Mouse (Mus musculus) granulocyte monocyte progenitor cell, adult 5-6 weeks (primary cell): ENCODE results near the gene Aven. TPM values are rescaled to one million over a fixed set of nuclear protein-coding genes. Genes with fewer than 3 reads are reported as not detected.
A peak's percentile ranks its signal among the peaks of the same experiment; 100 is the strongest.

Source experiments
- ATAC-seq: replicated peaks from 2 replicates; pipeline ENCODE4 v1.8.0; 2016; ENCODE audit warnings: mild to moderate bottlenecking, moderate TSS enrichment, inconsistent platforms; ENCODE audit not compliant: poor library complexity, severe bottlenecking
- total RNA-seq, 2 experiments: library from RNA; stranded (forward) in 1 of 2; stranded (reverse) in 1 of 2; fragments of 200-712, 200-1000 nt in 1 of 2; fragments of >200 nt in 1 of 2; fragmentation: Nextera tagmentation in 1 of 2; gene quantifications; 2 replicates each; pipeline ENCODE4 v1.2.3; 2014 to 2017

Gene Aven
- total RNA-seq, 2 experiments from 2014 or later = 23.5 to 25.0 TPM

- no peak for ATAC-seq
Measured at GRCm38 (mm10) chr2:112538783-112539182, 46.0 kb downstream of the Aven start.

DNA sequence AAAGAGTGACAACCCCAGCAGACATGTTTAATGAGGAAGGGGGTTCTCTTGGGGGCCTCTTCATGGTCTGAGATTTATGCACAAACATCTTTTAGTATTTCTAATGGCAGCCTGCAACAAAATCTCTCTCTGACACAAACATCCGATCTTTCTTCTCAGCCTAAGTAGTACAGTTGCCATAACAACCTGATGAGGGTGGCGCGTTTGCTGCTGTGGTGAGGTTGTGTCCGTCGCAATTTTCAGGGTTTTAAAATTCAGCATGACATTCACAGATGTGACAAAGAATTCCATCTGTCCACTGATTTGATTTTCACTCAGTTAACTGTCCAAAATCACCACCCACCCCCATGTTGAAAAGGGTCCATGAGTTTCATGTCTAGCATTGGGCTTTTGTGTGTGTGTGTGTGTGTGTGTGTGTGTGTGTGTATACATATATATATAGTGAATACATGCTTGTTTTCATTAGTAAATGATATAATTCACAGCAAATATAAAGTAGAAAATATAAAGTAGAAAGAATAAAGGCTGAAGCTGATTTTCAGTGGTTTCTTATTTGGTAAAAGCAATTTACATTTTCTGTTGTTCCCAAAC, 49.0 kb downstream of the Aven start:
- ATAC-seq = no peak

DNA sequence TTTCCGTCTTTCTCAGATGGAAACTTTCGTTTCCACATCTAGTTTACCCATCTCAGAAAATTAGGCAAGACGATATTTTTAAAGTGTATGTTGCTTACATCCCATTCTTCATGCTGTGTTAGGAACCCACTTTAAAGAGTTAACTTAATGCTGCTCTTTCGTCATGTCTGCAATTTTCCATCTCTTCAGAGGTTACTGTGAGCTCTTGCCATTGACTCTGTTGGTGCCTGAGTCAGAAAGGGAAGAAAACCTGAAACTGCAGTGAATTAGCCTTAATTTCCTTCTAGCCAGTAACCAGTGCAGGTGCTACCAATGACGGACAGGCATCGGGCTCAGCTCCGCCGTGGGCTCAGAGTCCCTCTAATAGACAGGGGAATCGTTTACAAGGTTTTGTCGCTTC, 63.8 kb downstream of the Aven start:
- no peak for ATAC-seq

- ATAC-seq = no peak
Measured at GRCm38 (mm10) chr2:112557453-112557852, 64.7 kb downstream of the Aven start.

GRCm38 (mm10) chr2:112561549-112561948, 68.8 kb downstream of the Aven start:
- ATAC-seq = no peak

GRCm38 (mm10) chr2:112565060-112565459, 72.3 kb downstream of the Aven start:
- ATAC-seq = no peak

DNA sequence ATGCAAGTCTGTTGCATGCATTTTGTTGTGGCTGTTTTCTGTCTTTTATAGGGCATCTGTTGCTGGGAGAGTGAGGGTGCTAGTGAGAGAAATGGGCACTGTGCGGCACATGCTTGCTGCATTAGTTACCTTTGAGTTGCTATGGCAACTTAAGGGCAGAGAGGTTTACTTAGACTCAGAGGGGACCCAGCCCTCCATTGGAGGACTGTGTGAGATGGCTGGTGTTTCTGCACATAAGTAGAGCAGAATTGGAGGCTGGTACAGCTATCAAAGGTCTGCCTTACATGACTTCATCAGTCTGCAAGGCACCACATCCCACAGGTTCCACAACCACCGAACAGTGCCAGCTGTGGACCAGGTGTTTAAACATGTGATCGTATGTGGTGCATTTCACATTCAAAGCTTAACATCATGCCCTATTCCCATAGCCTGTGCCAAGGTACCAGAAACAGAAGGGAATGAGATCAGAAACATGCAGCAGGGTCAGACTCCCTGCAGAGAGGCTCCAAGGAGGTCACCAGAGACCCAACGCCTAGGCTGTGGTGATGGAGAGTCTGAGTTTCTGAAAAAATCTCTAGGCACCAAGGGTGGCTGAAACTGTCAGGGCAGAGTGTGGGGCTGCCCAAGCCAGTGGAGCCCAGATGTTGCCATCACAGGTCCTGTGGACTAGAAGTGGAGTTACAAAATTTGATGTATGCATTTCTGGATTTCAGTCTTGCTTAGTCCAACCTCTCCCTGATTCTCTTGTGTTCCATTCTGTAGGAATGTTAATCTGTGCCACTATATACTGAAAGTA, 73.7 kb downstream of the Aven start:
- ATAC-seq = no peak

DNA sequence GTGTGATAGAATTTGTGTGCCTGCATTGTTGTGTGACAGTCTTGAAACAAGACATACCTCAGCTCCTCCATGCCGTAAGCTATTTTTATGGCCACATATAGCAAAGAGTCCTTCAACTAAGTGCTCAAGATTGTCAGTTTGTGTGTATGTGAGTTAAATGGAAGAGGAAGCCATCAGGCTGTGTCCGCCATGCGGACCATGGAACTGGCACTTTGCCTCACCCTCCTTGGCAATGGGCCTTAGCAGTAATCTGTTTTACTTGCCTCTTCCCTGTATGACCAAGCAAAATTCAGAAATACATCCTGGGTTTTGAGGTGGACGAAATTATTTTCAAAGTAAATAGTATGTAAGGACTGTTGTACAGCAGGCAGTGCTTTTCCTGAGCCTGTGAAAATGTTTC, 75.0 kb downstream of the Aven start:
- no peak for ATAC-seq

DNA sequence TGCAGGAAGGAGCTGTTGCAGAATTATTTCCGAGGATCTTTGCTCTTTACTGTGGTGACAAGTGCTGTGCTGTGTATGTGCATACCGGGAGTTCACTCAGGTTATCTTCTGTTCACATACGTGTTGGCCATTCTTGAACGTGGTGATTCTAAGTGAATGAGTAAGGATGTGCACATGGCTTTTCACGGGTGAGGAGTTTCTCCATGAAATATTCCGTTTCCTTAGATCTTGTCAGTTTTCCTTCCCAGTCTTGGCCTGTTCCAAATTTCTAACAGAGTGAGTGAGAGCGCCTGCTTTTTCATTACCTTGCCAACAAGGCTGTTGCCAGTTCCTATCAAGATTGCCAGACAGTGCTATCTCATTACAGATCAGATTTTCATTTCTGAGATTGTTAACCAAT, 98.2 kb downstream of the Aven start:
- ATAC-seq = no peak

DNA sequence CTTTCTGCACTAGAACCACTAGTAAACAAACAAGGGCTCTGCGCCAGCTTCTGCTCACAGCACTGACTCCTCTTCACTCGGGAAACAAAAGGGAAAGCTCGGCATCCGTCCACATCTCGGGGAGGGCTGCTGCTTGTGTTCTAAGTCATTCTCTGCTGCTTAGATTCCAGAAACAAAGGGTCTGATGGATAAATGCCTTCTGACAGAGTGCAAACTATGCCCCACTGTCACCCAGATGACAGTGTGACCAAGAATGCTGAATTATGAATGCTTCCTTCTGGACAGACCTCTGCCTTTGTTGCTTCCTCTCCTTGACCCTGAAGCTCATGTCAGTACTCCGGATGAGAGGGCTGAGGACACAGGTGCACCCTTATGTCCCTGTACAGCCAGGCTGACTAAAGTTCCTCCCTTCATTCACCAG, 98.7 kb downstream of the Aven start:
- ATAC-seq = no peak

DNA sequence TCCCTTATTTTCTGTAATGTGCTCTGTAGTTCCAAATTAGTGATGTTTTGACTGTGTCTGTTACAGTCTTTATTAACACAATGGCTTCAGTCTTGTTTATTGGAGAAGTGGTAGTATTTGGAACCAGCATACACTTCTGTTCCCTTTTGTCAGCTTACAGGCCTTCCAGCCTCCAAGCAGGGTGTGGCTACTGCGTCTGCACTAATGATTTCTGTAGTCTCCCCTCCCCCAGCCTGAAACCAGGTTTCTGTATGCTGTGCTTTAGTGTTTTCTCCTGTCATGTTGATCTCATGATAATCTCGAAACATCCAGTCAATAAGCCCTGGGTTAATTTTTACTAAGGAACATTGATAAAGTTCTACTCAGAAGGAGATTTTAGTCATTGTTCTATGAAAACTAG, 100.6 kb downstream of the Aven start:
- no peak for ATAC-seq

DNA sequence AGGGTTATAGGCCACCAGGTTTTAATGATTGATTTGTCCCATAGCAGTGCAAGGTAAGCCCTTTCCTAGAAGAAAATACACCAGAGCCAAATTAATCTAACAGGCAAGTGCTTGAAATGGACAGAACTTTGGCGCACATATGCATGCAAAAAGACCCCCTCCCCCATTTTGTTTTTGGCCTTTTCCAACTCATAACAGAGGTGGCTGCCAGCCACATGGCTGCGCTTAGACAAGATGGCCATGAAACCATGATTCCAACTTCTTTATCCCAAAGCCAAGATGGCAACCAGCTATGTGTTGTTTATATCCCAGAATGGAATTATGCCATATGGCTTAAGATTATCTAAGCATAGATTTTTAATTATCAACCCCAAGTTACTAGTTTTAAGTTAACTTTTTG, 101.0 kb downstream of the Aven start:
- ATAC-seq = no peak

GRCm38 (mm10) chr2:112595807-112596206, 103.0 kb downstream of the Aven start:
- no peak for ATAC-seq

- peak; percentile 72 for ATAC-seq
Measured at GRCm38 (mm10) chr2:112596415-112596814, 103.7 kb downstream of the Aven start.

- ATAC-seq = peak; percentile 53
Measured at GRCm38 (mm10) chr2:112597064-112597463, 104.3 kb downstream of the Aven start.

DNA sequence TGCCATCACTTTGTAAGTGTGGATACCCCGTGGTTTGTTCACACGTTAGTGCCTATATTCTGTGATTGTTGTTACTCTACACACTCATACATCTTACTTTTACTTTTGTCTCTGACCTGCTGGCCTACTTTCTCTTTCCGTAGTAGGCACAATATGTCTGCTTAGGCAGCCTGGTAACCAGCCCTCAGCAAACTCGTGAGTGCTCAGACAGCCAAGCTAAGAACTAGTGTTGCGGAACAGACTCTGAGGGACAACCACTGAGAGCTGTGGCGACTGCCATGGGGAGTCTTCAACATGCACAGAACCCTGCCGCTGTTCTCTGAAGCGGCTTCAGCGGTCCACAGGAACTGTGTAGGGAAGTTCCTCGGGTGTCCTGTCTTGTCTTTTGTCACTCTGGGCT, 107.5 kb downstream of the Aven start:
- no peak for ATAC-seq

GRCm38 (mm10) chr2:112602487-112602886, 109.7 kb downstream of the Aven start:
- ATAC-seq = no peak

DNA sequence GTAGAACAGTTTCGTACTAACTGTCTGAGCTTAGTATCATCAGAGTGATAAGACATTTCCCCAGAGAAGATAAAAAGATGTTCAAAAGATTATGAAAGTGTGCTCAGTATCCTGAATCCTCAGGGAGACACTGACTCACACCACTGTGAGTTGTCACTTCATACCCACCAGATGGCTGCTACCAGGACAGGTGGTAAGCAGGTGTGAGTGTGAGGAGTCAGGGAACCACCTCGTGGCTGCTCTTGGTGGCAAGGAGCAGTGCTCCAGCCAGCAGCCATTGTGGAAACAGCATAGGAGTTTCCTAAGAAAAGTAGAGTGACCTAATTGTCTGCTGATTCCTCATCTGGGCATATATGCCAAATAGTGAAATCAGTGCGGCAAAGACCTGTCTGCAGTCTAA, 113.8 kb downstream of the Aven start:
- ATAC-seq = no peak

DNA sequence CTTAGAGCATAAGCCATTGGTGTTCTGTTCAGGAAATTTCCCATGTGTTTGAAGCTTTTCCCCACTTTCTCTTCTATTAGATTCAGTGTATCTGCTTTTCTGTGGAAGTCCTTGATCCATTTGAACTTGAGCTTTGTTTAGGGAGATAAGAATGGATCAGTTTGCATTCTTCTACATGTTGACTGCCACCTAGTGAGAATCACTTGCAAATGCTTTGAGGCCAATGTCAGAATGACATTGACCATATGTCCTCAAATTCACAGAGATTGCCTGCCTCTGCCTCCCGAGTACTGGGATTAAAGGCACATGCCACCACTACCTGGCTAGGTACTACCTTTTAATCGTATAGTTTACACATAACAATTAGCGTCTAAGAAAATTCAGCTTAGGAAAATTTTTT, 119.9 kb downstream of the Aven start:
- ATAC-seq = no peak

- ATAC-seq = no peak
Measured at GRCm38 (mm10) chr2:112614375-112614774, 121.6 kb downstream of the Aven start.

GRCm38 (mm10) chr2:112617206-112617605, 124.4 kb downstream of the Aven start:
- ATAC-seq = no peak

DNA sequence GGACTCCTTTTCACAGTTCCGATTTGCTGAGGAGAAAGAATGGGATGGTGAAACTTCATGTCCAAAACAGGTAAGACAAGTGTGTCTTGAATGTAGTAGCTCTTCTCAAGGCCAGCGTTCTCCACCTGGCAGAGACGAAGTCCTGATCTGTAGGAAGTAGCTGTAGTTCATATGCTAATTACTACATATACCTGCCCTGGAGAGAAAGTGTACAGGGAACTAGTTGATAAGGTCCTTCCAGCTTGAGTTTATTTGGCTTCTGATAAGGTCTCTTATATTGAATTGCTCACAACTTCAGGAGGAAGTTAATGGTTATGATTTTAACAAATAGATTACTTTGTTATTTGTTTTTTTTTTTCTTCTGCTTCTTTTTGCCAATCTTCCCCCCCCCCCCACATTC, 132.4 kb downstream of the Aven start:
- no peak for ATAC-seq
